Mouse (Mus musculus): ENCODE data around the gene Cnn2. TPM values are rescaled to one million over a fixed set of nuclear protein-coding genes. Genes with fewer than 3 reads are reported as not detected.

Cnn2 gene
- total RNA-seq, 1 experiment, result 159 TPM

GRCm38 (mm10) chr10:80016511-80016910 lies 28.1 kb downstream of the Cnn2 start, which contains the start of gene Arhgap45:
TSS of gene Arhgap45 (plus strand) at chr10:80016653.
- no peak for TF ChIP-seq HCFC1 (IDR thresholded peaks at IDR 0.05; ENCODE audit: borderline replicate concordance, insufficient read depth, low read length)
- TF ChIP-seq ZC3H11A (IDR thresholded peaks at IDR 0.05; ENCODE audit: borderline replicate concordance, low read depth, low read length), result no peak
- no peak for TF ChIP-seq MAFK (IDR thresholded peaks at IDR 0.05; ENCODE audit: insufficient read depth, low read depth, low read length)
- no peak for TF ChIP-seq CHD2 (IDR thresholded peaks at IDR 0.05; ENCODE audit: low read depth, low read length)
- TF ChIP-seq ZNF384 (IDR thresholded peaks at IDR 0.05; ENCODE audit: low read depth, low read length), result no peak
- H3K9ac ChIP-seq (ENCODE audit: insufficient read depth, low read depth, low read length, poor library complexity, severe bottlenecking), result no peak within 1 kb of the TSS
- no peaks in the 10 kb centered on the region for H3K9me3 ChIP-seq (ENCODE audit: control insufficient read depth, insufficient read depth, low read depth, low read length)
- H3K36me3 ChIP-seq (ENCODE audit: control insufficient read depth, insufficient read depth, low read length, poor library complexity, severe bottlenecking), result peaks cover 5% of the 10 kb centered on the region; the same call in 1 of the 2 replicates
- DNase-seq (ENCODE audit: low read depth, low spot score), result no peak
- peaks cover 5 to 40% of the 10 kb centered on the region in 2 experiments for H3K4me1 ChIP-seq (ENCODE audit: control insufficient read depth in 2 of 2, insufficient read depth in 2 of 2, low read length in 2 of 2, poor library complexity in 1 of 2)
- no peak within 1 kb of the TSS for H3K27ac ChIP-seq (ENCODE audit: insufficient read depth, low read depth, low read length, poor library complexity, severe bottlenecking)
- in situ Hi-C loops (cut with MboI; ENCODE audit: low sequenced_read_pairs in 2 of 2, unreplicated experiment in 2 of 2), result no loop called here
- no peak within 1 kb of the TSS for H3K4me3 ChIP-seq (ENCODE audit: insufficient read depth in 1 of 2, low read depth in 1 of 2, low read length in 2 of 2, poor library complexity in 1 of 2, severe bottlenecking in 1 of 2)

GRCm38 (mm10) chr10:80016931-80017330 lies 28.5 kb downstream of the Cnn2 start:
- Histone ChIP-seq H3K9me3 (ENCODE audit: control insufficient read depth, insufficient read depth, low read depth, low read length) (no peaks in the 10 kb centered on the region), H3K36me3 (ENCODE audit: control insufficient read depth, insufficient read depth, low read length, poor library complexity, severe bottlenecking) (peaks cover 5% of the 10 kb centered on the region; the same call in 1 of the 2 replicates), H3K9ac (ENCODE audit: insufficient read depth, low read depth, low read length, poor library complexity, severe bottlenecking) (no peak overlapping the region), H3K27ac (ENCODE audit: insufficient read depth, low read depth, low read length, poor library complexity, severe bottlenecking) (no peak overlapping the region), H3K4me3 (ENCODE audit: insufficient read depth in 1 of 2, low read depth in 1 of 2, low read length in 2 of 2, poor library complexity in 1 of 2, severe bottlenecking in 1 of 2) (no peak overlapping the region), H3K4me1 (ENCODE audit: control insufficient read depth in 2 of 2, insufficient read depth in 2 of 2, low read length in 2 of 2, poor library complexity in 1 of 2) (peaks cover 5 to 41% of the 10 kb centered on the region in 2 experiments)
- no peak for TF ChIP-seq CHD2 (IDR thresholded peaks at IDR 0.05; ENCODE audit: low read depth, low read length)
- no peak for TF ChIP-seq ZC3H11A (IDR thresholded peaks at IDR 0.05; ENCODE audit: borderline replicate concordance, low read depth, low read length)
- no peak for TF ChIP-seq HCFC1 (IDR thresholded peaks at IDR 0.05; ENCODE audit: borderline replicate concordance, insufficient read depth, low read length)
- no peak for TF ChIP-seq ZNF384 (IDR thresholded peaks at IDR 0.05; ENCODE audit: low read depth, low read length)
- no peak for TF ChIP-seq MAFK (IDR thresholded peaks at IDR 0.05; ENCODE audit: insufficient read depth, low read depth, low read length)
- in situ Hi-C loops (cut with MboI; ENCODE audit: low sequenced_read_pairs in 2 of 2, unreplicated experiment in 2 of 2), result no loop called here
- no peak for DNase-seq (ENCODE audit: low read depth, low spot score)

- H3K9me3 ChIP-seq (ENCODE audit: control insufficient read depth, insufficient read depth, low read depth, low read length), result no peaks in the 10 kb centered on the region
- in situ Hi-C loops (cut with MboI; ENCODE audit: low sequenced_read_pairs in 2 of 2, unreplicated experiment in 2 of 2), result no loop called here
- no peak overlapping the region for H3K27ac ChIP-seq (ENCODE audit: insufficient read depth, low read depth, low read length, poor library complexity, severe bottlenecking)
- H3K4me1 ChIP-seq (ENCODE audit: control insufficient read depth in 2 of 2, insufficient read depth in 2 of 2, low read length in 2 of 2, poor library complexity in 1 of 2), result peaks cover 5 to 40% of the 10 kb centered on the region in 2 experiments
- no peak for DNase-seq (ENCODE audit: low read depth, low spot score)
- TF ChIP-seq ZNF384 (IDR thresholded peaks at IDR 0.05; ENCODE audit: low read depth, low read length) (no peak), MAFK (IDR thresholded peaks at IDR 0.05; ENCODE audit: insufficient read depth, low read depth, low read length) (no peak), HCFC1 (IDR thresholded peaks at IDR 0.05; ENCODE audit: borderline replicate concordance, insufficient read depth, low read length) (no peak), ZC3H11A (IDR thresholded peaks at IDR 0.05; ENCODE audit: borderline replicate concordance, low read depth, low read length) (no peak), CHD2 (IDR thresholded peaks at IDR 0.05; ENCODE audit: low read depth, low read length) (no peak)
- H3K36me3 ChIP-seq (ENCODE audit: control insufficient read depth, insufficient read depth, low read length, poor library complexity, severe bottlenecking), result peaks cover 3% of the 10 kb centered on the region; the same call in 1 of the 2 replicates
- no peak overlapping the region for H3K9ac ChIP-seq (ENCODE audit: insufficient read depth, low read depth, low read length, poor library complexity, severe bottlenecking)
- no peak overlapping the region for H3K4me3 ChIP-seq (ENCODE audit: insufficient read depth in 1 of 2, low read depth in 1 of 2, low read length in 2 of 2, poor library complexity in 1 of 2, severe bottlenecking in 1 of 2)
These were observed 29.0 kb downstream of the Cnn2 start for GRCm38 (mm10) chr10:80017361-80017760.

GRCm38 (mm10) chr10:80017771-80018170 lies 29.4 kb downstream of the Cnn2 start:
- in situ Hi-C loops (cut with MboI; ENCODE audit: low sequenced_read_pairs in 2 of 2, unreplicated experiment in 2 of 2), result no loop called here
- Histone ChIP-seq H3K9ac (ENCODE audit: insufficient read depth, low read depth, low read length, poor library complexity, severe bottlenecking) (no peak overlapping the region), H3K36me3 (ENCODE audit: control insufficient read depth, insufficient read depth, low read length, poor library complexity, severe bottlenecking) (peaks cover 3% of the 10 kb centered on the region; the same call in 1 of the 2 replicates), H3K27ac (ENCODE audit: insufficient read depth, low read depth, low read length, poor library complexity, severe bottlenecking) (no peak overlapping the region), H3K4me1 (ENCODE audit: control insufficient read depth in 2 of 2, insufficient read depth in 2 of 2, low read length in 2 of 2, poor library complexity in 1 of 2) (peaks cover 4 to 40% of the 10 kb centered on the region in 2 experiments), H3K9me3 (ENCODE audit: control insufficient read depth, insufficient read depth, low read depth, low read length) (no peaks in the 10 kb centered on the region), H3K4me3 (ENCODE audit: insufficient read depth in 1 of 2, low read depth in 1 of 2, low read length in 2 of 2, poor library complexity in 1 of 2, severe bottlenecking in 1 of 2) (peak overlapping the region in 1 of 2 experiments; percentile 27; a peak in 1 of 4 replicates)
- TF ChIP-seq CHD2 (IDR thresholded peaks at IDR 0.05; ENCODE audit: low read depth, low read length), result no peak
- TF ChIP-seq ZC3H11A (IDR thresholded peaks at IDR 0.05; ENCODE audit: borderline replicate concordance, low read depth, low read length), result no peak
- no peak for TF ChIP-seq HCFC1 (IDR thresholded peaks at IDR 0.05; ENCODE audit: borderline replicate concordance, insufficient read depth, low read length)
- no peak for TF ChIP-seq ZNF384 (IDR thresholded peaks at IDR 0.05; ENCODE audit: low read depth, low read length)
- TF ChIP-seq MAFK (IDR thresholded peaks at IDR 0.05; ENCODE audit: insufficient read depth, low read depth, low read length), result no peak
- no peak for DNase-seq (ENCODE audit: low read depth, low spot score)

Data from ES-E14 (cell line).